Mouse (Mus musculus): ENCODE results near the gene Smpd3. TPM values are rescaled to one million over a fixed set of nuclear protein-coding genes. Genes with fewer than 3 reads are reported as not detected.

Smpd3 gene
- polyA plus RNA-seq, 1 experiment from 2014 or later, result 2.9 TPM

- Histone ChIP-seq H3K9ac (ENCODE audit: low read length) (no peak overlapping the region), H3K4me2 (ENCODE audit: low read depth, low read length) (no peak overlapping the region), H3K9me3 (replicated peaks; ENCODE audit: control insufficient read depth, low read length) (no peaks in the 10 kb centered on the region), H3K4me3 (ENCODE audit: low read length) (no peak overlapping the region), H3K36me3 (ENCODE audit: control insufficient read depth, insufficient read depth) (no peaks in the 10 kb centered on the region; the same call in 1 of the 2 replicates), H3K27ac (ENCODE audit: low read length) (no peak overlapping the region), H3K4me1 (ENCODE audit: control insufficient read depth, insufficient read depth, low read length) (peaks cover 10% of the 10 kb centered on the region), H3K27me3 (ENCODE audit: control insufficient read depth, insufficient read depth, low read length) (no peaks in the 10 kb centered on the region)
- 52% methylated on average over 1 of the region's 1 CpGs for WGBS
- no peak for ATAC-seq (replicated peaks; ENCODE audit: extremely low read depth, insufficient read depth, low FRiP score)
Observed at GRCm38 (mm10) chr8:106258169-106258568, 79.6 kb downstream of the Smpd3 start.

- Histone ChIP-seq H3K4me2 (ENCODE audit: low read depth, low read length) (no peak overlapping the region), H3K4me3 (ENCODE audit: low read length) (no peak overlapping the region), H3K9ac (ENCODE audit: low read length) (no peak overlapping the region), H3K27me3 (ENCODE audit: control insufficient read depth, insufficient read depth, low read length) (no peaks in the 10 kb centered on the region), H3K9me3 (replicated peaks; ENCODE audit: control insufficient read depth, low read length) (no peaks in the 10 kb centered on the region), H3K36me3 (ENCODE audit: control insufficient read depth, insufficient read depth) (peaks cover 41% of the 10 kb centered on the region), H3K4me1 (ENCODE audit: control insufficient read depth, insufficient read depth, low read length) (no peaks in the 10 kb centered on the region), H3K27ac (ENCODE audit: low read length) (no peak overlapping the region)
- no peak for ATAC-seq (replicated peaks; ENCODE audit: extremely low read depth, insufficient read depth, low FRiP score)
- WGBS, result 59% methylated on average over 4 of the region's 4 CpGs
Observed at GRCm38 (mm10) chr8:106250186-106250585, 87.6 kb downstream of the Smpd3 start.

- no peak for ATAC-seq (replicated peaks; ENCODE audit: extremely low read depth, insufficient read depth, low FRiP score)
- peaks cover 23% of the 10 kb centered on the region for H3K36me3 ChIP-seq (ENCODE audit: control insufficient read depth, insufficient read depth)
Observed at GRCm38 (mm10) chr8:106237106-106237505, 100.7 kb downstream of the Smpd3 start.

GRCm38 (mm10) chr8:106234567-106235261 lies 103.1 kb downstream of the Smpd3 start:
- Histone ChIP-seq H3K36me3 (ENCODE audit: control insufficient read depth, insufficient read depth) (peaks cover 26% of the 10 kb centered on the region), H3K9me3 (replicated peaks; ENCODE audit: control insufficient read depth, low read length) (no peaks in the 10 kb centered on the region), H3K4me3 (ENCODE audit: low read length) (no peak overlapping the region), H3K4me1 (ENCODE audit: control insufficient read depth, insufficient read depth, low read length) (no peaks in the 10 kb centered on the region), H3K27me3 (ENCODE audit: control insufficient read depth, insufficient read depth, low read length) (no peaks in the 10 kb centered on the region), H3K4me2 (ENCODE audit: low read depth, low read length) (no peak overlapping the region), H3K9ac (ENCODE audit: low read length) (no peak overlapping the region), H3K27ac (ENCODE audit: low read length) (no peak overlapping the region)
- no peak for ATAC-seq (replicated peaks; ENCODE audit: extremely low read depth, insufficient read depth, low FRiP score)
- WGBS, result 85% methylated on average over 17 of the region's 17 CpGs

More at GRCm38 (mm10) chr8:106237106-106237505, 100.7 kb downstream of the Smpd3 start:
- WGBS, result 80% methylated on average over 5 of the region's 5 CpGs
- no peaks in the 10 kb centered on the region for H3K27me3 ChIP-seq (ENCODE audit: control insufficient read depth, insufficient read depth, low read length)
- H3K9ac ChIP-seq (ENCODE audit: low read length), result no peak overlapping the region
- no peaks in the 10 kb centered on the region for H3K4me1 ChIP-seq (ENCODE audit: control insufficient read depth, insufficient read depth, low read length)
- no peak overlapping the region for H3K27ac ChIP-seq (ENCODE audit: low read length)
- H3K4me3 ChIP-seq (ENCODE audit: low read length), result no peak overlapping the region
- no peaks in the 10 kb centered on the region for H3K9me3 ChIP-seq (replicated peaks; ENCODE audit: control insufficient read depth, low read length)
- no peak overlapping the region for H3K4me2 ChIP-seq (ENCODE audit: low read depth, low read length)

GRCm38 (mm10) chr8:106232751-106233150 lies 105.0 kb downstream of the Smpd3 start:
- Histone ChIP-seq H3K27ac (ENCODE audit: low read length) (no peak overlapping the region), H3K27me3 (ENCODE audit: control insufficient read depth, insufficient read depth, low read length) (no peaks in the 10 kb centered on the region), H3K4me3 (ENCODE audit: low read length) (no peak overlapping the region), H3K36me3 (ENCODE audit: control insufficient read depth, insufficient read depth) (peaks cover 30% of the 10 kb centered on the region), H3K4me1 (ENCODE audit: control insufficient read depth, insufficient read depth, low read length) (no peaks in the 10 kb centered on the region), H3K4me2 (ENCODE audit: low read depth, low read length) (no peak overlapping the region), H3K9ac (ENCODE audit: low read length) (no peak overlapping the region), H3K9me3 (replicated peaks; ENCODE audit: control insufficient read depth, low read length) (no peaks in the 10 kb centered on the region)
- 75% methylated on average over 3 of the region's 3 CpGs for WGBS
- ATAC-seq (replicated peaks; ENCODE audit: extremely low read depth, insufficient read depth, low FRiP score), result no peak

GRCm38 (mm10) chr8:106231536-106231935 lies 106.3 kb downstream of the Smpd3 start:
- H3K4me2 ChIP-seq (ENCODE audit: low read depth, low read length), result no peak overlapping the region
- H3K4me3 ChIP-seq (ENCODE audit: low read length), result no peak overlapping the region
- ATAC-seq (replicated peaks; ENCODE audit: extremely low read depth, insufficient read depth, low FRiP score), result no peak
- H3K9me3 ChIP-seq (replicated peaks; ENCODE audit: control insufficient read depth, low read length), result no peaks in the 10 kb centered on the region
- no peaks in the 10 kb centered on the region for H3K4me1 ChIP-seq (ENCODE audit: control insufficient read depth, insufficient read depth, low read length)
- WGBS, result 86% methylated on average over 7 of the region's 7 CpGs
- H3K27ac ChIP-seq (ENCODE audit: low read length), result no peak overlapping the region
- H3K27me3 ChIP-seq (ENCODE audit: control insufficient read depth, insufficient read depth, low read length), result no peaks in the 10 kb centered on the region
- no peak overlapping the region for H3K9ac ChIP-seq (ENCODE audit: low read length)
- H3K36me3 ChIP-seq (ENCODE audit: control insufficient read depth, insufficient read depth), result peaks cover 30% of the 10 kb centered on the region

- H3K36me3 ChIP-seq (ENCODE audit: control insufficient read depth, insufficient read depth), result peaks cover 40% of the 10 kb centered on the region
- no peaks in the 10 kb centered on the region for H3K4me1 ChIP-seq (ENCODE audit: control insufficient read depth, insufficient read depth, low read length)
- no peak overlapping the region for H3K4me2 ChIP-seq (ENCODE audit: low read depth, low read length)
- no peaks in the 10 kb centered on the region for H3K9me3 ChIP-seq (replicated peaks; ENCODE audit: control insufficient read depth, low read length)
- H3K27me3 ChIP-seq (ENCODE audit: control insufficient read depth, insufficient read depth, low read length), result no peaks in the 10 kb centered on the region
- 34% methylated on average over 9 of the region's 9 CpGs for WGBS
- H3K4me3 ChIP-seq (ENCODE audit: low read length), result no peak overlapping the region
- no peak for ATAC-seq (replicated peaks; ENCODE audit: extremely low read depth, insufficient read depth, low FRiP score)
- H3K9ac ChIP-seq (ENCODE audit: low read length), result no peak overlapping the region
- H3K27ac ChIP-seq (ENCODE audit: low read length), result no peak overlapping the region
Observed at GRCm38 (mm10) chr8:106226589-106226988, 111.2 kb downstream of the Smpd3 start.

GRCm38 (mm10) chr8:106219620-106220019 lies 118.2 kb downstream of the Smpd3 start:
- no peaks in the 10 kb centered on the region for H3K4me1 ChIP-seq (ENCODE audit: control insufficient read depth, insufficient read depth, low read length)
- H3K27ac ChIP-seq (ENCODE audit: low read length), result no peak overlapping the region
- H3K27me3 ChIP-seq (ENCODE audit: control insufficient read depth, insufficient read depth, low read length), result no peaks in the 10 kb centered on the region
- H3K4me2 ChIP-seq (ENCODE audit: low read depth, low read length), result no peak overlapping the region
- ATAC-seq (replicated peaks; ENCODE audit: extremely low read depth, insufficient read depth, low FRiP score), result no peak
- no peaks in the 10 kb centered on the region for H3K9me3 ChIP-seq (replicated peaks; ENCODE audit: control insufficient read depth, low read length)
- H3K4me3 ChIP-seq (ENCODE audit: low read length), result no peak overlapping the region
- no peak overlapping the region for H3K9ac ChIP-seq (ENCODE audit: low read length)
- 53% methylated on average over 3 of the region's 3 CpGs for WGBS
- H3K36me3 ChIP-seq (ENCODE audit: control insufficient read depth, insufficient read depth), result peaks cover 36% of the 10 kb centered on the region

- 86% methylated on average over 3 of the region's 3 CpGs for WGBS
- H3K4me2 ChIP-seq (ENCODE audit: low read depth, low read length), result no peak overlapping the region
- H3K9me3 ChIP-seq (replicated peaks; ENCODE audit: control insufficient read depth, low read length), result no peaks in the 10 kb centered on the region
- no peak overlapping the region for H3K9ac ChIP-seq (ENCODE audit: low read length)
- H3K27ac ChIP-seq (ENCODE audit: low read length), result no peak overlapping the region
- H3K4me1 ChIP-seq (ENCODE audit: control insufficient read depth, insufficient read depth, low read length), result peaks cover 10% of the 10 kb centered on the region
- no peak for ATAC-seq (replicated peaks; ENCODE audit: extremely low read depth, insufficient read depth, low FRiP score)
- H3K4me3 ChIP-seq (ENCODE audit: low read length), result no peak overlapping the region
- H3K27me3 ChIP-seq (ENCODE audit: control insufficient read depth, insufficient read depth, low read length), result no peaks in the 10 kb centered on the region
- peaks cover 17% of the 10 kb centered on the region for H3K36me3 ChIP-seq (ENCODE audit: control insufficient read depth, insufficient read depth)
Observed at GRCm38 (mm10) chr8:106213959-106214358, 123.8 kb downstream of the Smpd3 start.

All from heart, embryonic 16.5 days (tissue).